Mouse (Mus musculus) olfactory bulb, adult 2 months (tissue): ENCODE data around the gene B4gat1. TPM values are rescaled to one million over a fixed set of nuclear protein-coding genes. Genes with fewer than 3 reads are reported as not detected.

ENCODE experiments used
- H3K27ac ChIP-seq: fragments of 200-500 bp; 2 replicates; pipeline ENCODE4 v1.5.1; 2012; ENCODE audit warnings: low read depth, low read length; ENCODE audit not compliant: insufficient read depth
- H3K4me1 ChIP-seq: fragments of 200-500 bp; 2 replicates; pipeline ENCODE4 v1.6.1; 2012; ENCODE audit warnings: low read length; ENCODE audit not compliant: control insufficient read depth, insufficient read depth
- H3K4me3 ChIP-seq: fragments of 200-500 bp; 2 replicates; pipeline ENCODE4 v1.5.1; 2012; ENCODE audit warnings: mild to moderate bottlenecking, low read depth, low read length, moderate library complexity; ENCODE audit not compliant: insufficient read depth
- CTCF ChIP-seq: fragments of 200-500 bp; IDR thresholded peaks from 2 replicates; pipeline ENCODE4 v1.5.1; 2012; ENCODE audit warnings: low read depth, mild to moderate bottlenecking, low read length, moderate library complexity; ENCODE audit not compliant: insufficient read depth
- POLR2A ChIP-seq: fragments of 200-500 bp; IDR thresholded peaks from 2 replicates; pipeline ENCODE4 v1.6.1; 2012; ENCODE audit warnings: mild to moderate bottlenecking, low read depth, low read length, moderate library complexity; ENCODE audit not compliant: insufficient read depth
- WGBS: fragments of 180-500 bp; shearing (Covaris S2); methylation state at CpG from one replicate; pipeline ENCODE4 v1.1.7; 2018; 5-methylcytosine and 5-hydroxymethylcytosine counted together
- polyA plus RNA-seq: library from polyadenylated mRNA; stranded (reverse); fragments of >200 nt; gene quantifications from 2 replicates; pipeline ENCODE4 v1.2.4, GENCODE M21; 2012; ENCODE audit warnings: low replicate concordance; ENCODE audit not compliant: missing spikeins, insufficient read depth, insufficient read length

B4gat1 gene
- polyA plus RNA-seq, 1 experiment: not detected

GRCm38 (mm10) chr19:5087884-5088728, 49.5 kb downstream of the B4gat1 start, which contains the start of gene Yif1a:
TSS of gene Yif1a (plus strand) at chr19:5088538.
- Histone ChIP-seq H3K4me1 (peaks cover 21% of the 10 kb centered on the region), H3K4me3 (peak within 1 kb of the TSS; percentile 78), H3K27ac (peak within 1 kb of the TSS; percentile 91)
- TF ChIP-seq CTCF: peak; percentile 47; the same call in 1 of the 2 replicates
- TF ChIP-seq POLR2A: peak; percentile 61
- WGBS: under 1% methylated on average over 58 of the region's 58 CpGs

- H3K27ac ChIP-seq: no peak overlapping the region
- TF ChIP-seq CTCF: no peak
- TF ChIP-seq POLR2A: no peak
- peaks cover 27% of the 10 kb centered on the region for H3K4me1 ChIP-seq
- H3K4me3 ChIP-seq: 0 out of 2 replicates have a peak overlapping the region, but pooled peaks have one; percentile 78
- WGBS: 87% methylated on average over 4 of the region's 4 CpGs
Observed at GRCm38 (mm10) chr19:5089324-5089723, 50.7 kb downstream of the B4gat1 start.

Other genes starting within 250 kb of the B4gat1 start
- 103 TPM in 1 of 2 replicates, not detected in the other for gene Rbm4, start 244.9 kb upstream of the B4gat1 start, polyA plus RNA-seq
- not detected in 2 replicates for gene Gm21992, start 227.2 kb upstream of the B4gat1 start, polyA plus RNA-seq
- not detected in 2 replicates for gene Rbm14, start 227.2 kb upstream of the B4gat1 start, polyA plus RNA-seq
- gene Ccs, start 199.5 kb upstream of the B4gat1 start, polyA plus RNA-seq: not detected in 2 replicates
- gene Ccdc87, start 199.5 kb upstream of the B4gat1 start, polyA plus RNA-seq: not detected in 2 replicates
- gene Ctsf, start 183.7 kb upstream of the B4gat1 start, polyA plus RNA-seq: not detected in 2 replicates
- not detected in 2 replicates for gene Actn3, start 160.9 kb upstream of the B4gat1 start, polyA plus RNA-seq
- not detected in 2 replicates for gene Zdhhc24, start 160.2 kb upstream of the B4gat1 start, polyA plus RNA-seq
- not detected in 2 replicates for gene Bbs1, start 132.2 kb upstream of the B4gat1 start, polyA plus RNA-seq
- not detected in 2 replicates for gene Dpp3, start 110.5 kb upstream of the B4gat1 start, polyA plus RNA-seq
- gene Peli3, start 95.7 kb upstream of the B4gat1 start, polyA plus RNA-seq: not detected in 2 replicates
- not detected in 2 replicates for gene Mrpl11, start 76.7 kb upstream of the B4gat1 start, polyA plus RNA-seq
- not detected in 2 replicates for gene Npas4, start 48.5 kb upstream of the B4gat1 start, polyA plus RNA-seq
- not detected in 2 replicates for gene Slc29a2, start 15.0 kb upstream of the B4gat1 start, polyA plus RNA-seq
- gene AC124502.3, start 65 bp downstream of the B4gat1 start, polyA plus RNA-seq: not detected in 2 replicates
- not detected in 2 replicates for gene Brms1, start 2.5 kb downstream of the B4gat1 start, polyA plus RNA-seq
- not detected in 2 replicates for gene Rin1, start 11.7 kb downstream of the B4gat1 start, polyA plus RNA-seq
- gene Cd248, start 29.3 kb downstream of the B4gat1 start, polyA plus RNA-seq: not detected in 2 replicates
- not detected in 2 replicates for gene Tmem151a, start 46.7 kb downstream of the B4gat1 start, polyA plus RNA-seq
- gene Yif1a, start 49.7 kb downstream of the B4gat1 start, polyA plus RNA-seq: not detected in 2 replicates
- not detected in 2 replicates for gene Cnih2, start 59.7 kb downstream of the B4gat1 start, polyA plus RNA-seq
- not detected in 2 replicates for gene Rab1b, start 68.2 kb downstream of the B4gat1 start, polyA plus RNA-seq
- not detected in 2 replicates for gene Klc2, start 79.7 kb downstream of the B4gat1 start, polyA plus RNA-seq
- gene Pacs1, start 234.3 kb downstream of the B4gat1 start, polyA plus RNA-seq: not detected in 2 replicates